Mouse (Mus musculus) CH12.LX (cell line): ENCODE measurements around the gene Cbx2. TPM values are rescaled to one million over a fixed set of nuclear protein-coding genes. Genes with fewer than 3 reads are reported as not detected.

Experiments used
- DNase-seq: peaks from one replicate; pipeline ENCODE4 v3.0.0-alpha.2; 2013; ENCODE audit errors: extremely low read depth
- H3K27ac ChIP-seq: 2 replicates; pipeline ENCODE4 v1.5.1; 2012; ENCODE audit warnings: low read depth, mild to moderate bottlenecking, control low read depth, moderate library complexity; ENCODE audit not compliant: insufficient read depth
- H3K27me3 ChIP-seq: replicated peaks from 2 replicates; pipeline ENCODE3; 2012; ENCODE audit warnings: inconsistent platforms
- H3K36me3 ChIP-seq, 2 experiments: replicated peaks in 1 of 2; 2 replicates each; pipeline versions ENCODE3 to v1.6.1; 2012; ENCODE audit warnings: inconsistent platforms in 1 of 2, low read length in 1 of 2, mild to moderate bottlenecking in 1 of 2, mixed read lengths in 1 of 2, moderate library complexity in 1 of 2; ENCODE audit not compliant: control insufficient read depth in 1 of 2, insufficient read depth in 1 of 2
- H3K4me1 ChIP-seq, 2 experiments: 2 replicates each; pipeline ENCODE4 v1.6.1; 2012; ENCODE audit warnings: inconsistent platforms in 1 of 2, moderate library complexity in 1 of 2; ENCODE audit not compliant: insufficient read depth in 2 of 2, control insufficient read depth in 1 of 2
- H3K4me2 ChIP-seq: 2 replicates; pipeline ENCODE4 v1.6.1; 2012; ENCODE audit warnings: low read depth, mild to moderate bottlenecking, control low read depth; ENCODE audit not compliant: poor library complexity, insufficient read depth, severe bottlenecking
- H3K4me3 ChIP-seq, 3 experiments: fragments of 150-350 bp in 1 of 3; sonication (generic) in 1 of 3; replicated peaks in 1 of 3; 2 replicates each; pipeline versions ENCODE3 to v1.5.1; 2011 to 2012; ENCODE audit warnings: low read depth in 2 of 3, low read length in 2 of 3, mild to moderate bottlenecking in 2 of 3, moderate library complexity in 2 of 3, control low read depth in 1 of 3, improper control_type of control experiment in 1 of 3, inconsistent platforms in 1 of 3, mixed read lengths in 1 of 3; ENCODE audit not compliant: poor library complexity in 1 of 3
- H3K79me2 ChIP-seq: replicated peaks from 2 replicates; pipeline ENCODE4 v1.6.1; 2012; ENCODE audit warnings: mild to moderate bottlenecking, moderate library complexity; ENCODE audit not compliant: control insufficient read depth, poor library complexity, insufficient read depth, severe bottlenecking; ENCODE audit errors: extremely low read depth
- H3K9ac ChIP-seq: 2 replicates; pipeline ENCODE4 v1.6.1; 2012; ENCODE audit warnings: low read depth, mild to moderate bottlenecking, control low read depth, moderate library complexity; ENCODE audit not compliant: insufficient read depth
- H3K9me3 ChIP-seq: replicated peaks from 2 replicates; pipeline ENCODE3; 2012; ENCODE audit warnings: low read length, inconsistent platforms, mixed read lengths
- BHLHE40 ChIP-seq: IDR thresholded peaks from 2 replicates; pipeline ENCODE4 v1.6.1; 2011; ENCODE audit warnings: mild to moderate bottlenecking, low read depth, low read length, improper control_type of control experiment
- CHD1 ChIP-seq: IDR thresholded peaks from 2 replicates; pipeline ENCODE4 v1.6.1; 2012; ENCODE audit warnings: low read depth, low read length, improper control_type of control experiment, inconsistent platforms
- CHD2 ChIP-seq: IDR thresholded peaks from 2 replicates; pipeline ENCODE4 v1.6.1; 2011; ENCODE audit warnings: low read length, improper control_type of control experiment
- CTCF ChIP-seq, 2 experiments: IDR thresholded peaks in 1 of 2; conservative IDR thresholded peaks in 1 of 2; 2 replicates each; pipeline ENCODE4 v1.5.1; 2011 to 2012; ENCODE audit warnings: low read depth in 2 of 2, low read length in 2 of 2, improper control_type of control experiment in 1 of 2, inconsistent platforms in 1 of 2, mild to moderate bottlenecking in 1 of 2, moderate library complexity in 1 of 2
- E2F4 ChIP-seq: IDR thresholded peaks from 2 replicates; pipeline ENCODE4 v1.6.1; 2011; ENCODE audit warnings: low read depth, low read length, improper control_type of control experiment; ENCODE audit not compliant: insufficient replicate concordance
- ELF1 ChIP-seq: IDR thresholded peaks from 2 replicates; pipeline ENCODE4 v1.6.1; 2014; ENCODE audit warnings: low read depth, mild to moderate bottlenecking, inconsistent platforms, low read length, improper control_type of control experiment
- EP300 ChIP-seq: IDR thresholded peaks from 2 replicates; pipeline ENCODE4 v1.6.1; 2011; ENCODE audit warnings: low read length, improper control_type of control experiment
- ETS1 ChIP-seq: conservative IDR thresholded peaks from 2 replicates; pipeline ENCODE4 v1.6.1; 2012; ENCODE audit warnings: low read depth, mild to moderate bottlenecking, inconsistent platforms, low read length, improper control_type of control experiment, moderate library complexity
- GABPA ChIP-seq: IDR thresholded peaks from 2 replicates; pipeline ENCODE4 v1.6.1; 2012; ENCODE audit warnings: low read depth, low read length, improper control_type of control experiment, inconsistent platforms; ENCODE audit not compliant: insufficient replicate concordance
- HCFC1 ChIP-seq: IDR thresholded peaks from 2 replicates; pipeline ENCODE4 v1.6.1; 2012; ENCODE audit warnings: low read depth, mild to moderate bottlenecking, inconsistent platforms, low read length, improper control_type of control experiment
- IRF4 ChIP-seq: IDR thresholded peaks from 2 replicates; pipeline ENCODE4 v1.6.1; 2014; ENCODE audit warnings: low read depth, mild to moderate bottlenecking, inconsistent platforms, low read length, improper control_type of control experiment
- JUN ChIP-seq: IDR thresholded peaks from 2 replicates; pipeline ENCODE4 v1.6.1; 2011; ENCODE audit warnings: low read depth, mild to moderate bottlenecking, low read length, improper control_type of control experiment, moderate library complexity; ENCODE audit not compliant: insufficient read depth
- JUND ChIP-seq: conservative IDR thresholded peaks from 2 replicates; pipeline ENCODE4 v1.6.1; 2011; ENCODE audit warnings: low read depth, low read length, improper control_type of control experiment
- KAT2A ChIP-seq: IDR thresholded peaks from 2 replicates; pipeline ENCODE4 v1.6.1; 2012; ENCODE audit warnings: low read length, improper control_type of control experiment, inconsistent platforms; ENCODE audit not compliant: insufficient replicate concordance
- MAFK ChIP-seq: IDR thresholded peaks from 2 replicates; pipeline ENCODE4 v1.6.1; 2011; ENCODE audit warnings: low read length, improper control_type of control experiment; ENCODE audit not compliant: insufficient replicate concordance
- MAX ChIP-seq: IDR thresholded peaks from 2 replicates; pipeline ENCODE4 v1.6.1; 2011; ENCODE audit warnings: low read length, improper control_type of control experiment
- MAZ ChIP-seq: IDR thresholded peaks from 2 replicates; pipeline ENCODE4 v1.6.1; 2012; ENCODE audit warnings: low read depth, mild to moderate bottlenecking, inconsistent platforms, low read length, improper control_type of control experiment, moderate library complexity
- MEF2A ChIP-seq: IDR thresholded peaks from 2 replicates; pipeline ENCODE4 v1.6.1; 2014; ENCODE audit warnings: low read depth, mild to moderate bottlenecking, inconsistent platforms, low read length, improper control_type of control experiment, borderline replicate concordance
- MXI1 ChIP-seq: IDR thresholded peaks from 2 replicates; pipeline ENCODE4 v1.6.1; 2011; ENCODE audit warnings: mild to moderate bottlenecking, low read depth, low read length, improper control_type of control experiment
- MYC ChIP-seq: IDR thresholded peaks from 2 replicates; pipeline ENCODE4 v1.6.1; 2011; ENCODE audit warnings: low read depth, mild to moderate bottlenecking, improper control_type of control experiment, low read length
- NELFE ChIP-seq: IDR thresholded peaks from 2 replicates; pipeline ENCODE4 v1.6.1; 2011; ENCODE audit warnings: low read depth, low read length, improper control_type of control experiment
- NRF1 ChIP-seq: IDR thresholded peaks from 2 replicates; pipeline ENCODE4 v1.6.1; 2014; ENCODE audit warnings: low read depth, mild to moderate bottlenecking, inconsistent platforms, low read length, improper control_type of control experiment, moderate library complexity
- PAX5 ChIP-seq: IDR thresholded peaks from 2 replicates; pipeline ENCODE4 v1.6.1; 2012; ENCODE audit warnings: low read length, inconsistent platforms, mixed read lengths
- POLR2A ChIP-seq: IDR thresholded peaks from 2 replicates; pipeline ENCODE4 v1.6.1; 2011; ENCODE audit warnings: low read depth, mild to moderate bottlenecking, improper control_type of control experiment, low read length
- POLR2AphosphoS2 ChIP-seq: IDR thresholded peaks from 2 replicates; pipeline ENCODE4 v1.6.1; 2011; ENCODE audit warnings: low read depth, low read length, improper control_type of control experiment
- RAD21 ChIP-seq: IDR thresholded peaks from 2 replicates; pipeline ENCODE4 v1.6.1; 2011; ENCODE audit warnings: low read depth, mild to moderate bottlenecking, low read length, improper control_type of control experiment, moderate library complexity
- RCOR1 ChIP-seq: conservative IDR thresholded peaks from 2 replicates; pipeline ENCODE4 v1.6.1; 2012; ENCODE audit warnings: low read depth, mild to moderate bottlenecking, inconsistent platforms, low read length, improper control_type of control experiment
- SIN3A ChIP-seq: IDR thresholded peaks from 2 replicates; pipeline ENCODE4 v1.6.1; 2012; ENCODE audit warnings: low read length, improper control_type of control experiment, inconsistent platforms
- SMC3 ChIP-seq: IDR thresholded peaks from 2 replicates; pipeline ENCODE4 v1.6.1; 2011; ENCODE audit warnings: low read depth, low read length, improper control_type of control experiment
- TBP ChIP-seq: conservative IDR thresholded peaks from 2 replicates; pipeline ENCODE4 v1.6.1; 2011; ENCODE audit warnings: low read depth, low read length, improper control_type of control experiment
- TCF12 ChIP-seq: IDR thresholded peaks from 2 replicates; pipeline ENCODE4 v1.6.1; 2014; ENCODE audit warnings: low read depth, mild to moderate bottlenecking, inconsistent platforms, low read length, improper control_type of control experiment
- UBTF ChIP-seq: IDR thresholded peaks from 2 replicates; pipeline ENCODE4 v1.6.1; 2012; ENCODE audit warnings: low read depth, mild to moderate bottlenecking, inconsistent platforms, low read length, improper control_type of control experiment, moderate library complexity
- USF1 ChIP-seq: IDR thresholded peaks from 2 replicates; pipeline ENCODE4 v1.6.1; 2014; ENCODE audit warnings: low read depth, mild to moderate bottlenecking, inconsistent platforms, low read length, improper control_type of control experiment
- USF2 ChIP-seq: conservative IDR thresholded peaks from 2 replicates; pipeline ENCODE4 v1.6.1; 2011; ENCODE audit warnings: low read depth, low read length, improper control_type of control experiment
- ZC3H11A ChIP-seq: IDR thresholded peaks from 2 replicates; pipeline ENCODE4 v1.6.1; 2012; ENCODE audit warnings: low read depth, mild to moderate bottlenecking, inconsistent platforms, low read length, improper control_type of control experiment
- ZKSCAN1 ChIP-seq: IDR thresholded peaks from 2 replicates; pipeline ENCODE4 v1.6.1; 2012; ENCODE audit warnings: low read depth, inconsistent platforms, low read length, improper control_type of control experiment, borderline replicate concordance
- ZMIZ1 ChIP-seq: IDR thresholded peaks from 2 replicates; pipeline ENCODE4 v1.6.1; 2012; ENCODE audit warnings: low read depth, mild to moderate bottlenecking, inconsistent platforms, low read length, improper control_type of control experiment
- ZNF384 ChIP-seq: IDR thresholded peaks from 2 replicates; pipeline ENCODE4 v1.6.1; 2012; ENCODE audit warnings: low read depth, low read length, improper control_type of control experiment, inconsistent platforms
- dilution Hi-C: fragments of 300-500 bp; cut with MboI; formaldehyde crosslinking; loops from 2 replicates; pipeline ENCODE4 v1.14.3; 2020; ENCODE audit warnings: low sequenced_read_pairs; ENCODE audit not compliant: extremely low pct_unique_long_range_greater_than_20kb, extremely low pct_ligation_motif_present
- in situ Hi-C: fragments of 300-500 bp; cut with MboI; formaldehyde crosslinking; loops from 3 replicates; pipeline ENCODE4 v1.14.3; 2019; ENCODE audit warnings: low sequenced_read_pairs, low pct_ligation_motif_present, low pct_unique_long_range_greater_than_20kb, mixed read lengths
- polyA plus RNA-seq: library from polyadenylated mRNA; unstranded; fragments of >175 nt; gene quantifications from 2 replicates; pipeline ENCODE4 v1.2.1, GENCODE M21; 2012; ENCODE audit warnings: low read depth; ENCODE audit not compliant: insufficient read length
- total RNA-seq, 2 experiments: library from RNA; depleted of rRNA; stranded (reverse); fragments of 300-350 nt in 1 of 2; fragments of >200 nt in 1 of 2; gene quantifications; 2 replicates each; pipeline ENCODE4 v1.2.3; 2012 to 2014

The Cbx2 gene
- total and polyA plus RNA-seq, 3 experiments, result 2.8 to 15.5 (median 3.9) TPM

DNA sequence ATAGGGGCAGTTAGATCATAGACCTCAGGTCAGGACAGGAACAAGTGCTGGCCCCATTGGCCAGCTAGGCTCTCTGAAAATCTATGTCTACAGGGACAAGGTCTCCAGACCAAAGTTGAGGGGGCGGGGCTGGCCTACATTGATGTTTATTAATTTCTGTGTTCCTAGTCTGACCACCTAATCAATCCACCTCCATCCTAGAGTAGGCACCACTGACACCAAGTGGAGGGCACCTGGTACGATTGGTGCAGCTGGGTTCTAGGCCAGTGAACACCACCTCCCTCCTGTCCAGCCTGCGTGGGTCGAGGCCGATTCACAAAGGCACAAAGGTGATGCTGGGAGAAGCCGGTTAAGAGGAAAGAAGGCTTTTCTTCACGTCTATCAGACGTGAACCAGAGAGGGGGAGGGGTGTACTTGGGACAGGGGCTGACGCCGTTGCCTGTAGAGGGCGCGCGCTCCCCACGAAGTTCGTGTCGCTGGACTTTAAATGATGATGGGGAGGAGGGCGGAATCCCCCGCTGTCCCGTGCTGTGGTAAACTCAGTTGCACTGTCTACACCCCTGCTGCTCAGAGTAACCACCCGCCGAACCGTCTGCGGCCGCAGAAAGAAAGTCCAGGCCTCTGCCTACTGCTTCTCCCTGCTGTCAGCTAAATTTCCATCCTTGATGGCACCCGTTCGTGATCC lies 11.3 kb downstream of the Cbx2 start:
- peaks cover 7 to 34% of the 10 kb centered on the region in 2 experiments for H3K4me1 ChIP-seq
- dilution Hi-C loops (no loop called here), in situ Hi-C loops (no loop called here)
- 0 out of 2 replicates have a peak overlapping the region, but pooled peaks have one; percentile 26 for H3K4me2 ChIP-seq
- DNase-seq, result peak; percentile 85
- H3K79me2 ChIP-seq, result no peaks in the 10 kb centered on the region
- peaks cover 24 to 37% of the 10 kb centered on the region in 2 experiments for H3K36me3 ChIP-seq
- no peak overlapping the region for H3K4me3 ChIP-seq
- TF ChIP-seq E2F4 (no peak), MEF2A (peak; percentile 69; the same call in 1 of the 2 replicates), ZKSCAN1 (no peak), SIN3A (peak; percentile 75), PAX5 (no peak), SMC3 (peak; percentile 92), ZC3H11A (peak; percentile 72), KAT2A (0 out of 2 replicates have a peak, but pooled peaks have one; percentile 10), UBTF (no peak), ZMIZ1 (no peak), ELF1 (no peak), USF1 (no peak), MYC (0 out of 2 replicates have a peak, but pooled peaks have one; percentile 19), HCFC1 (0 out of 2 replicates have a peak, but pooled peaks have one; percentile 29), IRF4 (peak; percentile 80; the same call in 1 of the 2 replicates), TCF12 (peak; percentile 65), CHD2 (peak; percentile 95), MXI1 (peak; percentile 61), POLR2A (no peak), GABPA (no peak), TBP (no peak), ETS1 (peak; percentile 69), JUN (no peak), MAX (peak; percentile 48; the same call in 1 of the 2 replicates), MAZ (peak; percentile 86), JUND (no peak), ZNF384 (peak; percentile 4; the same call in 1 of the 2 replicates), BHLHE40 (peak; percentile 98), USF2 (no peak), EP300 (no peak), NRF1 (peak; percentile 37), MAFK (no peak), RAD21 (peak; percentile 92), NELFE (no peak; the same call in 1 of the 2 replicates), RCOR1 (no peak), CTCF (conservative IDR thresholded peaks at IDR 0.05 in 1 of 2, IDR thresholded peaks at IDR 0.05 in 1 of 2; ENCODE audit: low read depth in 2 of 2, low read length in 2 of 2) (peak; percentile 75 to 95), POLR2AphosphoS2 (no peak), CHD1 (no peak)
- H3K9me3 ChIP-seq, result peaks cover 5% of the 10 kb centered on the region
- H3K27ac ChIP-seq, result no peak overlapping the region
- H3K27me3 ChIP-seq, result peaks cover 2% of the 10 kb centered on the region
- H3K9ac ChIP-seq, result no peak overlapping the region
